Mouse (Mus musculus) adrenal gland, postnatal 14 days (tissue): ENCODE measurements around the gene Tmco3. TPM values are rescaled to one million over a fixed set of nuclear protein-coding genes. Genes with fewer than 3 reads are reported as not detected.

ENCODE experiments used
- total RNA-seq: library from RNA; stranded (reverse); gene quantifications from 2 replicates; pipeline ENCODE4 v1.2.3, GENCODE M21; 2021

The Tmco3 gene
- total RNA-seq, 1 experiment from 2014 or later, result 21.5 TPM

Other genes with a start within 250 kb of the Tmco3 start
- gene Proz, start 227.3 kb upstream of the Tmco3 start, total RNA-seq, result 1.0 and 28.4 TPM in 2 replicates
- gene Pcid2, start 182.7 kb upstream of the Tmco3 start, total RNA-seq, result 19.9 and 23.5 TPM in 2 replicates
- gene Cul4a, start 182.6 kb upstream of the Tmco3 start, total RNA-seq, result 94.0 and 100 TPM in 2 replicates
- 348 and 368 TPM in 2 replicates for gene Lamp1, start 129.0 kb upstream of the Tmco3 start, total RNA-seq
- 7.9 and 9.2 TPM in 2 replicates for gene Grtp1, start 87.6 kb upstream of the Tmco3 start, total RNA-seq
- 0.52 and 0.56 TPM in 2 replicates for gene Adprhl1, start 34.0 kb upstream of the Tmco3 start, total RNA-seq
- 23.1 and 24.8 TPM in 2 replicates for gene Dcun1d2, start 59 bp upstream of the Tmco3 start, total RNA-seq
- 72.4 and 74.4 TPM in 2 replicates for gene Tfdp1, start 50.6 kb downstream of the Tmco3 start, total RNA-seq
- gene Atp4b, start 108.6 kb downstream of the Tmco3 start, total RNA-seq, result not detected in 2 replicates
- 0.08 TPM in 1 of 2 replicates, not detected in the other for gene Grk1, start 116.9 kb downstream of the Tmco3 start, total RNA-seq
- 3.1 and 3.6 TPM in 2 replicates for gene Tmem255b, start 147.0 kb downstream of the Tmco3 start, total RNA-seq
- 76.0 and 81.6 TPM in 2 replicates for gene Gas6, start 206.3 kb downstream of the Tmco3 start, total RNA-seq